Comparison of ENCODE assay signal across 8 mouse cellular contexts in the genomic region with DNA sequence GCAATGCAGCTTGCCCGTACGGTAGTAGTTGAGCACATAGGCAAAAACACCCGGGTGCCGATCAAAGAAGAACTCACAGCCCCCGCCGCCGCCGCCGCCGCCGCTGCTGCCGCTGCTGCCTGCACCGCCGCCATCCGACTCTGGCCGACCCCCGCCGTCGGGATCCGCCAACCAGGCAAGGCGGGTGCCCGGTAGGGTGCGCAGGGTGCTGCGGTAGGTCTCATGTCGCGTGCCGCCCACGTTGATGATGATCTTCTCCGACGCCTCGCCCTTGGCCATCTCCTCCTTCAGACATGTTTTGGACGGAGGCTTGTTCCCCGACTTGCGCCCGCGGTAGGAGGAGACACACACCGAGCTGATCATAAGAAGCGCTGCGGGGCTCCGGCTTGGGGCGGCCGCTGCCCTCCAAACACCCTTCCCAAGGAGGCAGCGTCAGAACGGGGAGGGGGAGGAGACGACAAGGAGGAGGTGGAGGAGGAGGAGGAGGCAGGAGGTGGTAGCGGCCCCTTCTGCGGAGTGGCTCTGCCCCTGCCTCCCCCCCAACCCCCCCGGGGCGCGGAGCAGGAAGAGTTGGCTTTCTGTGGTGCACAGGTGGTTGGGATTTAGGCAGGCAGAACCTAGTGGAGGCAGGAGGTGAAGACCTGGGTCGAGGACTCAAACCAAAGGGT. TPM values are rescaled to one million over a fixed set of nuclear protein-coding genes. Genes with fewer than 3 reads are reported as not detected.
DNase-seq lines count a peak whose midpoint lies in the region; ATAC-seq lines count a peak whose summit lies in the region.

No protein-coding gene starts in this region.

- H3K4me3 ChIP-seq in lung, embryonic 15.5 days: peak overlapping the region; percentile 41
- H3K4me3 ChIP-seq in forebrain, embryonic 14.5 days (ENCODE audit: low read depth, low read length): peak overlapping the region; percentile 54
- H3K4me3 ChIP-seq in kidney, embryonic 14.5 days (ENCODE audit: low read length): peak overlapping the region; percentile 53
- H3K4me3 ChIP-seq in midbrain, embryonic 16.5 days (ENCODE audit: low read depth, low read length): peak overlapping the region; percentile 66

- H3K9me3 ChIP-seq in lung, embryonic 15.5 days: no peaks in the 10 kb centered on the region
- H3K9me3 ChIP-seq in forebrain, embryonic 14.5 days (replicated peaks; ENCODE audit: control insufficient read depth, low read length): no peaks in the 10 kb centered on the region
- no peaks in the 10 kb centered on the region for H3K9me3 ChIP-seq in kidney, embryonic 14.5 days (ENCODE audit: control insufficient read depth, low read length)
- H3K9me3 ChIP-seq in midbrain, embryonic 16.5 days (replicated peaks; ENCODE audit: control insufficient read depth, low read length, poor library complexity, severe bottlenecking): no peaks in the 10 kb centered on the region

- H3K4me1 ChIP-seq in lung, embryonic 15.5 days: peaks cover 24% of the 10 kb centered on the region
- H3K4me1 ChIP-seq in forebrain, embryonic 14.5 days (ENCODE audit: control insufficient read depth, insufficient read depth, low read length): peaks cover 13% of the 10 kb centered on the region
- 0 out of 2 replicates have a peak, but pooled peaks cover 4% of the 10 kb centered on the region for H3K4me1 ChIP-seq in kidney, embryonic 14.5 days (ENCODE audit: control insufficient read depth, insufficient read depth, low read length)
- peaks cover 11% of the 10 kb centered on the region for H3K4me1 ChIP-seq in midbrain, embryonic 16.5 days (ENCODE audit: control insufficient read depth, insufficient read depth, low read length)

- no peak for ATAC-seq in CD4-positive, CD25-positive, alpha-beta regulatory T cell, adult 4 months
- peak; percentile 9; the same call in 1 of the 2 replicates for ATAC-seq in lung, embryonic 15.5 days (ENCODE audit: borderline replicate concordance, extremely low read depth, low FRiP score, low TSS enrichment)
- ATAC-seq in forebrain, embryonic 14.5 days: no peak
- no peak for ATAC-seq in kidney, embryonic 14.5 days (ENCODE audit: low FRiP score, low TSS enrichment)
- ATAC-seq in midbrain, embryonic 16.5 days: no peak; the same call in 1 of the 2 replicates

- no peaks in the 10 kb centered on the region for H3K36me3 ChIP-seq in lung, embryonic 15.5 days
- H3K36me3 ChIP-seq in forebrain, embryonic 14.5 days (ENCODE audit: control insufficient read depth, insufficient read depth, low read length): no peaks in the 10 kb centered on the region
- no peaks in the 10 kb centered on the region for H3K36me3 ChIP-seq in kidney, embryonic 14.5 days (ENCODE audit: control insufficient read depth, insufficient read depth, low read length)
- H3K36me3 ChIP-seq in midbrain, embryonic 16.5 days (ENCODE audit: control insufficient read depth, insufficient read depth, low read length): no peaks in the 10 kb centered on the region

- DNase-seq in CD4-positive, CD25-positive, alpha-beta regulatory T cell, adult 2 months (ENCODE audit: low read depth, low spot score): peak; percentile 38
- no peak for DNase-seq in lung, postnatal 4 days
- DNase-seq in forebrain, embryonic 14.5 days (ENCODE audit: low spot score): peak; percentile 27
- no peak for DNase-seq in urinary bladder, postnatal 36 days (ENCODE audit: low spot score in 2 of 2)

- H3K27ac ChIP-seq in lung, embryonic 15.5 days: no peak overlapping the region
- no peak overlapping the region for H3K27ac ChIP-seq in forebrain, embryonic 14.5 days (ENCODE audit: low read depth, low read length)
- no peak overlapping the region for H3K27ac ChIP-seq in kidney, embryonic 14.5 days (ENCODE audit: low read depth, low read length)
- no peak overlapping the region for H3K27ac ChIP-seq in midbrain, embryonic 16.5 days (ENCODE audit: low read length)

- H3K27me3 ChIP-seq in lung, embryonic 15.5 days: peaks cover 98% of the 10 kb centered on the region
- peaks cover 68% of the 10 kb centered on the region for H3K27me3 ChIP-seq in forebrain, embryonic 14.5 days (replicated peaks; ENCODE audit: control insufficient read depth, insufficient read depth, low read length)
- peaks cover 78% of the 10 kb centered on the region for H3K27me3 ChIP-seq in kidney, embryonic 14.5 days (ENCODE audit: control insufficient read depth, insufficient read depth, low read length)
- H3K27me3 ChIP-seq in midbrain, embryonic 16.5 days (ENCODE audit: control insufficient read depth, insufficient read depth, low read depth, low read length): peaks cover 36% of the 10 kb centered on the region

- peak overlapping the region; percentile 89 for H3K4me2 ChIP-seq in lung, embryonic 15.5 days
- peak overlapping the region; percentile 98 for H3K4me2 ChIP-seq in forebrain, embryonic 14.5 days (ENCODE audit: low read length)
- H3K4me2 ChIP-seq in kidney, embryonic 14.5 days (replicated peaks; ENCODE audit: low read depth, low read length): peak overlapping the region; percentile 94
- H3K4me2 ChIP-seq in midbrain, embryonic 16.5 days (ENCODE audit: low read length): peak overlapping the region; percentile 93

- H3K9ac ChIP-seq in lung, embryonic 15.5 days: no peak overlapping the region
- H3K9ac ChIP-seq in forebrain, embryonic 14.5 days (ENCODE audit: low read length): peak overlapping the region; percentile 59
- no peak overlapping the region for H3K9ac ChIP-seq in kidney, embryonic 14.5 days (ENCODE audit: low read depth, low read length)
- peak overlapping the region; percentile 83 for H3K9ac ChIP-seq in midbrain, embryonic 16.5 days (ENCODE audit: low read depth, low read length)

- under 1% methylated on average over 51 of the region's 51 CpGs for WGBS in lung, embryonic 15.5 days
- WGBS in forebrain, embryonic 14.5 days: 1% methylated on average over 49 of the region's 51 CpGs
- WGBS in kidney, embryonic 14.5 days: 1% methylated on average over 51 of the region's 51 CpGs
- 0% methylated on average over 46 of the region's 51 CpGs for WGBS in midbrain, embryonic 16.5 days

RNA-seq across cellular contexts. Expression of gene Kcnc4, which starts 0.7 kb away (rescaled TPM):
- not detected for polyA plus RNA-seq in CD4-positive, CD25-positive, alpha-beta regulatory T cell, adult 4 months (2017; shearing (Covaris generic))
- polyA plus RNA-seq in lung, embryonic 15.5 days (2015; fragmentation: Nextera tagmentation; extraction: Ambion mirVana): 0.04 and 0.14 TPM in 2 replicates
- 1.4 and 1.8 TPM in 2 replicates for polyA plus RNA-seq in forebrain, embryonic 14.5 days (2014; fragmentation: Nextera tagmentation; extraction: Ambion mirVana)
- polyA plus RNA-seq in kidney, embryonic 14.5 days (2014; fragmentation: Nextera tagmentation; extraction: Ambion mirVana): 0.16 TPM in 1 of 2 replicates, not detected in the other
- 5.8 and 8.8 TPM in 2 replicates for polyA plus RNA-seq in midbrain, embryonic 16.5 days (2015; fragmentation: Nextera tagmentation; extraction: Ambion mirVana)

RNA-seq across cellular contexts. Expression of gene Slc6a17, which starts 59.2 kb away (rescaled TPM):
- polyA plus RNA-seq in CD4-positive, CD25-positive, alpha-beta regulatory T cell, adult 4 months (2017; shearing (Covaris generic)): not detected
- polyA plus RNA-seq in lung, embryonic 15.5 days (2015; fragmentation: Nextera tagmentation; extraction: Ambion mirVana): 2.7 and 2.8 TPM in 2 replicates
- 12.8 and 15.4 TPM in 2 replicates for polyA plus RNA-seq in forebrain, embryonic 14.5 days (2014; fragmentation: Nextera tagmentation; extraction: Ambion mirVana)
- polyA plus RNA-seq in kidney, embryonic 14.5 days (2014; fragmentation: Nextera tagmentation; extraction: Ambion mirVana): 1.7 and 2.9 TPM in 2 replicates
- 17.5 and 23.3 TPM in 2 replicates for polyA plus RNA-seq in midbrain, embryonic 16.5 days (2015; fragmentation: Nextera tagmentation; extraction: Ambion mirVana)

Comparison
In these comparisons a context has a peak if more than half of its experiments do, and no peak if none do; other contexts are left out.
1. DNase-seq: peak in CD4-positive, CD25-positive, alpha-beta regulatory T cell, adult 2 months (single experiment) and forebrain, embryonic 14.5 days (single experiment); none in lung, postnatal 4 days (0 of 2) and urinary bladder, postnatal 36 days (0 of 2).
2. H3K9ac ChIP-seq: peak in forebrain, embryonic 14.5 days (single experiment) and midbrain, embryonic 16.5 days (single experiment); none in lung, embryonic 15.5 days (single experiment) and kidney, embryonic 14.5 days (single experiment).
3. Peak in every context shown above with its lines, with median percentiles within 50 percentile points of each other: H3K4me2 ChIP-seq and H3K4me3 ChIP-seq.